ENCODE assay signal across 17 mouse cellular contexts in genomic region chr1:165185116-165185515, GRCm38 (mm10). TPM values are rescaled to one million over a fixed set of nuclear protein-coding genes. Genes with fewer than 3 reads are reported as not detected.
DNase-seq lines count a peak whose midpoint lies in the region; ATAC-seq and TF ChIP-seq lines count a peak whose summit lies in the region.
"Had no signal": no experiment of that assay in that cellular context is flagged by ENCODE, and none has a peak within 500 bp of the region (broad histone marks: within the 10 kb centered on the region; RNA-seq: fewer than 3 reads in every experiment).

No protein-coding gene starts in this region.

- H3K4me1 ChIP-seq in liver, postnatal 0 days (ENCODE audit: insufficient read depth): peaks cover 11% of the 10 kb centered on the region; the same call in 1 of the 2 replicates
- 0 out of 2 replicates have a peak, but pooled peaks cover 5% of the 10 kb centered on the region for H3K4me1 ChIP-seq in hindbrain, embryonic 14.5 days (replicated peaks; ENCODE audit: control insufficient read depth, insufficient read depth, low read length)

- H3K4me2 ChIP-seq in liver, postnatal 0 days (ENCODE audit: low read depth, low read length): no peak overlapping the region
- H3K4me2 ChIP-seq in hindbrain, embryonic 14.5 days (replicated peaks): no peak overlapping the region
- H3K4me2 ChIP-seq: hindbrain, embryonic 13.5 days; limb, embryonic 12.5 days; lung, embryonic 14.5 days had no signal

- H3K27ac ChIP-seq in liver, postnatal 0 days (ENCODE audit: low read depth): no peak overlapping the region
- no peak overlapping the region for H3K27ac ChIP-seq in hindbrain, embryonic 14.5 days
- H3K27ac ChIP-seq: hindbrain, embryonic 13.5 days; limb, embryonic 12.5 days had no signal

- TF ChIP-seq EP300 in liver, postnatal 0 days (IDR thresholded peaks at IDR 0.05; ENCODE audit: low read depth): no peak

- H3K9me3 ChIP-seq in liver, postnatal 0 days (ENCODE audit: low read length): no peaks in the 10 kb centered on the region
- no peaks in the 10 kb centered on the region for H3K9me3 ChIP-seq in hindbrain, embryonic 14.5 days (ENCODE audit: control insufficient read depth, low read length)
- H3K9me3 ChIP-seq: hindbrain, embryonic 13.5 days; limb, embryonic 12.5 days had no signal

- peak; percentile 29 for DNase-seq in adrenal gland, adult 2 months
- DNase-seq in adrenal gland, postnatal 4 days (ENCODE audit: low spot score in 2 of 2): no peak
- peak; percentile 67 for DNase-seq in kidney, adult 9 months
- DNase-seq in kidney, postnatal 14 days: no peak
- DNase-seq in adrenal gland, postnatal 14 days: peak; percentile 20
- peak; percentile 40 for DNase-seq in lung, postnatal 10 days
- DNase-seq in liver, postnatal 0 days: no peak
- DNase-seq in hindbrain, embryonic 14.5 days (ENCODE audit: low spot score): no peak
- DNase-seq: cerebellum, adult 11-12 months; gastrocnemius, postnatal 25 days; lung, embryonic 14.5 days; midbrain, embryonic 14.5 days had no signal

- no peak for TF ChIP-seq CTCF in liver, postnatal 0 days (IDR thresholded peaks at IDR 0.05; ENCODE audit: low read depth)

- no peak for ATAC-seq in liver, postnatal 0 days
- ATAC-seq in hindbrain, embryonic 14.5 days (ENCODE audit: low FRiP score): no peak

- no peak overlapping the region for H3K9ac ChIP-seq in liver, postnatal 0 days (replicated peaks)
- H3K9ac ChIP-seq in hindbrain, embryonic 14.5 days: no peak overlapping the region
- H3K9ac ChIP-seq: hindbrain, embryonic 13.5 days; limb, embryonic 12.5 days; lung, embryonic 14.5 days had no signal

- no peak overlapping the region for H3K4me3 ChIP-seq in liver, postnatal 0 days (ENCODE audit: low read depth, low read length)
- H3K4me3 ChIP-seq in hindbrain, embryonic 14.5 days (replicated peaks; ENCODE audit: low read length): no peak overlapping the region
- H3K4me3 ChIP-seq: hindbrain, embryonic 13.5 days; limb, embryonic 12.5 days had no signal

- H3K27me3 ChIP-seq in liver, postnatal 0 days (ENCODE audit: insufficient read depth, low read length): no peaks in the 10 kb centered on the region
- H3K27me3 ChIP-seq in hindbrain, embryonic 14.5 days (ENCODE audit: control insufficient read depth, insufficient read depth, low read length): no peaks in the 10 kb centered on the region
- H3K27me3 ChIP-seq: hindbrain, embryonic 13.5 days; limb, embryonic 12.5 days had no signal

- peaks cover 44% of the 10 kb centered on the region for H3K36me3 ChIP-seq in liver, postnatal 0 days (replicated peaks; ENCODE audit: insufficient read depth, low read length)
- H3K36me3 ChIP-seq in hindbrain, embryonic 14.5 days (replicated peaks; ENCODE audit: control insufficient read depth, insufficient read depth): no peaks in the 10 kb centered on the region
- H3K36me3 ChIP-seq: hindbrain, embryonic 13.5 days had no signal

- 66% methylated on average over 7 of the region's 7 CpGs for WGBS in liver, postnatal 0 days (ENCODE audit: insufficient replicate concordance)
- 64% methylated on average over 7 of the region's 7 CpGs for WGBS in hindbrain, embryonic 14.5 days

RNA-seq across cellular contexts. Expression of gene Sft2d2, which starts 9.1 kb away (rescaled TPM):
- 10 to 100 TPM; 28.4 to 31.2 TPM for total RNA-seq in adrenal gland, adult 2 months (2021)
- 22.4 and 29.7 TPM in 2 replicates for polyA plus RNA-seq in adrenal gland, adult 2 months (2012; rRNA removed)
- 10 to 100 TPM; 26.6 to 28.3 TPM for total RNA-seq in adrenal gland, postnatal 4 days (2021)
- total RNA-seq in adrenal gland, postnatal 14 days (2021): 22.0 and 22.3 TPM in 2 replicates
- polyA plus RNA-seq in liver, postnatal 0 days (2015; fragmentation: Nextera tagmentation; extraction: Ambion mirVana): 7.8 and 8.8 TPM in 2 replicates
- polyA plus RNA-seq in hindbrain, embryonic 14.5 days (2014; fragmentation: Nextera tagmentation; extraction: Ambion mirVana): 8.0 and 9.3 TPM in 2 replicates

RNA-seq across cellular contexts. Expression of gene Tbx19, which starts 24.5 kb away (rescaled TPM):
- total RNA-seq in adrenal gland, adult 2 months (2021): not detected
- polyA plus RNA-seq in adrenal gland, adult 2 months (2012; rRNA removed): not detected in 2 replicates
- not detected for total RNA-seq in adrenal gland, postnatal 4 days (2021)
- not detected in 2 replicates for total RNA-seq in adrenal gland, postnatal 14 days (2021)
- polyA plus RNA-seq in liver, postnatal 0 days (2015; fragmentation: Nextera tagmentation; extraction: Ambion mirVana): 0.04 and 0.06 TPM in 2 replicates
- not detected in 2 replicates for polyA plus RNA-seq in hindbrain, embryonic 14.5 days (2014; fragmentation: Nextera tagmentation; extraction: Ambion mirVana)
- total RNA-seq: gastrocnemius, postnatal 25 days; left cerebral cortex, adult 18-20 months had no signal
- polyA plus RNA-seq: heart, embryonic 14.5 days; hindbrain, embryonic 13.5 days; kidney, embryonic 16.5 days; limb, embryonic 12.5 days; lung, embryonic 14.5 days; midbrain, embryonic 14.5 days had no signal

RNA-seq across cellular contexts. Expression of gene Tiprl, which starts 51.7 kb away (rescaled TPM):
- total RNA-seq in adrenal gland, adult 2 months (2021): 10 to 100 TPM; 45.0 to 46.3 TPM
- polyA plus RNA-seq in adrenal gland, adult 2 months (2012; rRNA removed): 32.6 and 44.9 TPM in 2 replicates
- total RNA-seq in adrenal gland, postnatal 4 days (2021): 10 to 100 TPM; 54.2 to 54.4 TPM
- 50.1 and 51.3 TPM in 2 replicates for total RNA-seq in adrenal gland, postnatal 14 days (2021)
- 41.3 and 41.4 TPM in 2 replicates for polyA plus RNA-seq in liver, postnatal 0 days (2015; fragmentation: Nextera tagmentation; extraction: Ambion mirVana)
- polyA plus RNA-seq in hindbrain, embryonic 14.5 days (2014; fragmentation: Nextera tagmentation; extraction: Ambion mirVana): 136 and 138 TPM in 2 replicates

Comparison
In these comparisons a context has a peak if more than half of its experiments do, and no peak if none do; other contexts are left out.
1. DNase-seq: peak in adrenal gland, adult 2 months (single experiment), kidney, adult 9 months (single experiment), adrenal gland, postnatal 14 days (single experiment) and lung, postnatal 10 days (single experiment); none in adrenal gland, postnatal 4 days (0 of 2), kidney, postnatal 14 days (single experiment), liver, postnatal 0 days (single experiment) and hindbrain, embryonic 14.5 days (single experiment).